Mouse (Mus musculus): ENCODE results near the gene Scaf4. TPM values are rescaled to one million over a fixed set of nuclear protein-coding genes. Genes with fewer than 3 reads are reported as not detected.

Gene Scaf4
- polyA plus RNA-seq, 1 experiment: 31.3 TPM

DNA sequence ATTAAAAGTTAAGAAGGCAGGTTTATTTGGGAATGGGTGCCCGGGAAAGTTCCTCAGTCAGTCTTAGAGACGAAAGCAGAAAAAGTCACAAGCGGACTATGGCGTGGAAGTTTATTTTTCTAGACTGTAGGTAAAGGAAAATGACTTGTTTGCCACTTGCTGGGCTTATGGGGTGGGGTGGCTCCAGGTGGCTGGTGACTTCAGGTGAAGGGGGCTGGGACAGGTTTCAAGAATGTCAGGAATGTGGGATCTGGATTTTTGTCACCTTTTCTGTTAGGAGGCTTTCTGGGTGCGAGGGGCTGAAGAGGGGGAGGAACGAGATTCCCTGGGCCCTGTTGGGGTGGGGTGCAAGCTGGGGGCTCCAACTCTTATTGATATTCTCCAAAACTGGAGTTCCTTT lies 7.4 kb upstream of the Scaf4 start:
- H3K4me1 ChIP-seq (ENCODE audit: control insufficient read depth, insufficient read depth, low read length): no peaks in the 10 kb centered on the region
- TF ChIP-seq POLR2A (IDR thresholded peaks at IDR 0.05; ENCODE audit: low read depth, low read length): no peak
- TF ChIP-seq CTCF (conservative IDR thresholded peaks at IDR 0.05; ENCODE audit: insufficient read depth, insufficient read length, low read depth, low read length): no peak
- H3K4me3 ChIP-seq (ENCODE audit: insufficient read depth, low read depth, low read length): no peak overlapping the region
- no peaks in the 10 kb centered on the region for H3K27me3 ChIP-seq (replicated peaks; ENCODE audit: control insufficient read depth, insufficient read depth, low read length)
- WGBS: 49% methylated on average over 6 of the region's 6 CpGs
- H3K27ac ChIP-seq (ENCODE audit: insufficient read depth, low read depth, low read length): no peak overlapping the region
- no peaks in the 10 kb centered on the region for H3K36me3 ChIP-seq (ENCODE audit: control insufficient read depth, insufficient read depth, low read length)
- DNase-seq: no peak

DNA sequence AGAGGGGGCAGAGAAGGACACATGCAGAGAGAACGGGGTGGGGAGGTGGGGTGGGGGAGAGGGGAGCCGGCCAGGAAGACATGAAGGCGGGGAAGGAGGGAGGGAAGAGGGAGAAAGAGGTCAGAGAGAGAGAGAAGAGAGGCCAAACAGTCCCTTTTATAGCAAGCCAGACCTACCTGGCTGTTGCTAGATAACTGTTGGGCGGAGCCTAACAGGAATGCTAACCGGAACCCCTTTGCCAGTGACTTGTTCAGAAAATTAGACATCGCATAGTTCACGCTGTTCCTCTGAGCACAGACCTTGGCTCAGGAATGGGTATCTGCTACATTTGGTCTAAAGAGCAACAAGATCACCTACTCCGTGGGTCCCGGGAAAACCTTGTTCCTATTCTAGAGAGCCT lies 6.7 kb upstream of the Scaf4 start:
- TF ChIP-seq POLR2A (IDR thresholded peaks at IDR 0.05; ENCODE audit: low read depth, low read length) (no peak), CTCF (conservative IDR thresholded peaks at IDR 0.05; ENCODE audit: insufficient read depth, insufficient read length, low read depth, low read length) (no peak)
- Histone ChIP-seq H3K4me1 (ENCODE audit: control insufficient read depth, insufficient read depth, low read length) (no peaks in the 10 kb centered on the region), H3K36me3 (ENCODE audit: control insufficient read depth, insufficient read depth, low read length) (no peaks in the 10 kb centered on the region), H3K4me3 (ENCODE audit: insufficient read depth, low read depth, low read length) (no peak overlapping the region), H3K27me3 (replicated peaks; ENCODE audit: control insufficient read depth, insufficient read depth, low read length) (no peaks in the 10 kb centered on the region), H3K27ac (ENCODE audit: insufficient read depth, low read depth, low read length) (no peak overlapping the region)
- WGBS: 57% methylated on average over 9 of the region's 9 CpGs
- DNase-seq: no peak

DNA sequence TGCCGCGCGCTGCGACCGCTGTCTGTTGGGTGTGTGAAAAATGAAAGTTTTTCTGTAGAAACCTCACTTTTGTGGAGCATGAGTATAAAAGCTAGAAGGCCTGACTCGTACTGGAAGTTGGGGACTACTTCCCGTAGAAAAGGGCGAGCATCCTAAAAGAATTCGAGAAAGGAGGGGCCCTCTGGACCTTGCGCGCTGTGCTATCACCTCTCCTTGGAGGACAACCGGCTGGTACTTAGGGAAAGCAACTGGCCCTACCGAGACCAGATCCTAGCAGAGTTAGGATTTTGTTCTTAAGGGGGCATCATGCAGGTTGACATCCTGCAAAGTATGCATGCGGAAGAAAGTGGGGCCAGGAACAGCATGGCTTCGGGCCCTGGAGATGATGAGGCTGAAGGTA lies 613 bp upstream of the Scaf4 start:
- 5% methylated on average over 15 of the region's 15 CpGs for WGBS
- Histone ChIP-seq H3K4me1 (ENCODE audit: control insufficient read depth, insufficient read depth, low read length) (peaks cover 26% of the 10 kb centered on the region), H3K27ac (ENCODE audit: insufficient read depth, low read depth, low read length) (peak overlapping the region; percentile 74), H3K27me3 (replicated peaks; ENCODE audit: control insufficient read depth, insufficient read depth, low read length) (no peaks in the 10 kb centered on the region), H3K36me3 (ENCODE audit: control insufficient read depth, insufficient read depth, low read length) (no peaks in the 10 kb centered on the region), H3K4me3 (ENCODE audit: insufficient read depth, low read depth, low read length) (peak overlapping the region; percentile 84)
- TF ChIP-seq CTCF (conservative IDR thresholded peaks at IDR 0.05; ENCODE audit: insufficient read depth, insufficient read length, low read depth, low read length) (no peak), POLR2A (IDR thresholded peaks at IDR 0.05; ENCODE audit: low read depth, low read length) (no peak)
- DNase-seq: peak; percentile 26

DNA sequence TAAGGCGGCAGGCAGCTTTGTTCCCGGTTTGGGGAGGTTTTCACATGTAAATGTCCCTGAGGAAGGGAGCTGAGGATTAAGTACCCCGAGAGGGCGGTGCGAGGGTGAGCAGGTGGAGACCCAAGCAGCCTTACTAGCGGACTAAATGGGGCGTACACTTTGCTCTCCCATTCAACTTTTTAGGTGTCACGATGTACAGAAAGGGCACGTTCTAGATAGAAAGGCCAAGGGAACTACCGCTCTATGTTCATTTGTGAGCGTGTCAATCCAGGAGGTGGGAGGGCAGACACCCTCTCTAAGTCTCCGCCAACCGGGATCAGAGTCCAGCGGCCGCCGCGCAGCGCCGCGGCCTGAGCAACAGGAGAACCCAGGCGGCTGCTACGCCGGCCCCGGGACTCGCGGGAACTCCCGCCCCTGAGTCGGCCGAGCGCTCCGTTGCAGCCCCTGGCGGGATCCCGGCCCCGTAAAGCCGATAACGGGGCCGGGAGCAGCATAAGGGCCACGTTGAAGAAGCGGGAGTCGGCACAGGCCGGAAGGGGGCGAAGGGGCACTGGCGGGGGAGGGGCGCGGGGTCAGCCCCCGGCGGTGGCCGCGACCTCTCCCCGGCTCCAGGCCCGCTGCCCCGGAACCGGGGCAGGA lies 918 bp downstream of the Scaf4 start:
- Histone ChIP-seq H3K27me3 (replicated peaks; ENCODE audit: control insufficient read depth, insufficient read depth, low read length) (no peaks in the 10 kb centered on the region), H3K36me3 (ENCODE audit: control insufficient read depth, insufficient read depth, low read length) (no peaks in the 10 kb centered on the region), H3K27ac (ENCODE audit: insufficient read depth, low read depth, low read length) (peak overlapping the region; percentile 85), H3K4me3 (ENCODE audit: insufficient read depth, low read depth, low read length) (peak overlapping the region; percentile 95), H3K4me1 (ENCODE audit: control insufficient read depth, insufficient read depth, low read length) (peaks cover 29% of the 10 kb centered on the region)
- TF ChIP-seq CTCF (conservative IDR thresholded peaks at IDR 0.05; ENCODE audit: insufficient read depth, insufficient read length, low read depth, low read length): no peak
- TF ChIP-seq POLR2A (IDR thresholded peaks at IDR 0.05; ENCODE audit: low read depth, low read length): no peak
- WGBS: under 1% methylated on average over 51 of the region's 53 CpGs
- DNase-seq: peak; percentile 83

DNA sequence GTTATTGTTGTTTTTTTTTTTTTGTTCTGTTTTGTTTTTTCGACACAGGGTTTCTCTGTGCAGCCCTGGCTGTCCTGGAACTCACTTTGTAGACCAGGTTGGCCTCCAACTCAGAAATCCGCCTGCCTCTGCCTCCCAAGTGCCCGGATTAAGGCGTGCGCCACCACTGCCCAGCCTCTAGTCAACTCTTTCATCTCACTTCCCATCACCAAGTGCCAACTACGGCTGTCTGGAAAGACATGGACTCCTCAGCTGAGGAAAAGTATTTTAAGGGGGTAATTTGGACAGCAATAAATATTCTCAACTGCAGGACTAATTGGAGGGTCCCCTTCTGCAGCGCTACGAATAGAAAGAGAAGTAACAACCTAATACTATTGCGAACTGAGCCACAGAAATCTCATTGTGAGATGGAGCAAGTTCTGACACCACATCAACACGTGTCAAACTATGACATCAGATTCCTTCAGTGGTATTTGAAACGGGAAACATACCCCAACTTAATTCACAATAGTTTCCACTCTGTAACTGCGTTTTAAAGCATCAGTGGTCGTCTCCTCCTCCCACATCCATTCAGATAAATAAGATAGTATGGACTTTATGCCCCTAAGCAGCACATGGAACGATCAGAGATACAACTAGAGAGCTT lies 1.6 kb downstream of the Scaf4 start:
- Histone ChIP-seq H3K4me1 (ENCODE audit: control insufficient read depth, insufficient read depth, low read length) (peaks cover 29% of the 10 kb centered on the region), H3K27ac (ENCODE audit: insufficient read depth, low read depth, low read length) (no peak overlapping the region), H3K36me3 (ENCODE audit: control insufficient read depth, insufficient read depth, low read length) (no peaks in the 10 kb centered on the region), H3K27me3 (replicated peaks; ENCODE audit: control insufficient read depth, insufficient read depth, low read length) (no peaks in the 10 kb centered on the region), H3K4me3 (ENCODE audit: insufficient read depth, low read depth, low read length) (peak overlapping the region; percentile 95)
- 28% methylated on average over 14 of the region's 14 CpGs for WGBS
- TF ChIP-seq CTCF (conservative IDR thresholded peaks at IDR 0.05; ENCODE audit: insufficient read depth, insufficient read length, low read depth, low read length) (no peak), POLR2A (IDR thresholded peaks at IDR 0.05; ENCODE audit: low read depth, low read length) (no peak)
- DNase-seq: no peak

DNA sequence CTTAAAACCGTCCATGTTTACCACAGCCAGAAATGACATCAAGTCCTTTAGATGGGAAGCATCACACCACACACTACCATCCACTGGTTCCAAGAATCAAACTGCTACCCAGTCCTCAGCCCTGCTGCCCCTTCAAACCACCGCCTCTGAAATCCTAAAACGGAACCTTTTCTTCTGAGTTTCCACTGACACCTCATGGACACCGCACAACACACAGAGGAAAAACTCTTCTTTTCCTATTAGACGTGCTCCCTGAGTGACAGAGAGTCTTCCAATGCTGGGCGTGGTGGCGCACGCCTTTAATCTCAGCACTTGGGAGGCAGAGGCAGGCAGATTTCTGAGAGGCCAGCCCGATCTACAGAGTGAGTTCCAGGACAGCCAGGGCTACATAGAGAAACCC lies 2.9 kb downstream of the Scaf4 start:
- Histone ChIP-seq H3K27ac (ENCODE audit: insufficient read depth, low read depth, low read length) (no peak overlapping the region), H3K4me3 (ENCODE audit: insufficient read depth, low read depth, low read length) (no peak overlapping the region), H3K36me3 (ENCODE audit: control insufficient read depth, insufficient read depth, low read length) (no peaks in the 10 kb centered on the region), H3K27me3 (replicated peaks; ENCODE audit: control insufficient read depth, insufficient read depth, low read length) (no peaks in the 10 kb centered on the region), H3K4me1 (ENCODE audit: control insufficient read depth, insufficient read depth, low read length) (peaks cover 29% of the 10 kb centered on the region)
- DNase-seq: no peak
- TF ChIP-seq POLR2A (IDR thresholded peaks at IDR 0.05; ENCODE audit: low read depth, low read length) (no peak), CTCF (conservative IDR thresholded peaks at IDR 0.05; ENCODE audit: insufficient read depth, insufficient read length, low read depth, low read length) (no peak)
- 89% methylated on average over 9 of the region's 9 CpGs for WGBS

DNA sequence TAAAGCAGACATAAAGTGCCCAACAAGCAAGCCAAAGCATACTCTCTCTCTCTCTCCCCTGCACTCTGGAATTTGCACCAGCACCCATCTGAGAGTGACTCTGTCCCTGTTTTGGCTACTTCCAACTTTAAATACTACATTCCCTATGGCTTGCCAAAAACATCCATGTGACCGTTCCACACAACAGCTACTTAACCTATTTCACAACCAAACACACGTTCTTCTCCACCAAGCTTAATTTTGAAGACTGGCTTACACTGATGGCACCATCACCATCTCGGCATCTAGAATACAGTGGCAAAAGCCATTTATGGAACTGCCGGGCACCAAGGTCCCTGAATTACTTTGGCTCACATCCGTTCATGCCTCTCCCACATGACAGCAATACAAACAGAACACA lies 3.3 kb downstream of the Scaf4 start:
- no peak overlapping the region for H3K4me3 ChIP-seq (ENCODE audit: insufficient read depth, low read depth, low read length)
- TF ChIP-seq POLR2A (IDR thresholded peaks at IDR 0.05; ENCODE audit: low read depth, low read length) (no peak), CTCF (conservative IDR thresholded peaks at IDR 0.05; ENCODE audit: insufficient read depth, insufficient read length, low read depth, low read length) (no peak)
- peak; percentile 46 for DNase-seq
- no peaks in the 10 kb centered on the region for H3K36me3 ChIP-seq (ENCODE audit: control insufficient read depth, insufficient read depth, low read length)
- 35% methylated on average over 5 of the region's 5 CpGs for WGBS
- H3K27me3 ChIP-seq (replicated peaks; ENCODE audit: control insufficient read depth, insufficient read depth, low read length): no peaks in the 10 kb centered on the region
- H3K4me1 ChIP-seq (ENCODE audit: control insufficient read depth, insufficient read depth, low read length): peaks cover 29% of the 10 kb centered on the region
- no peak overlapping the region for H3K27ac ChIP-seq (ENCODE audit: insufficient read depth, low read depth, low read length)

All from kidney, adult 2 months (tissue).